Mouse (Mus musculus): ENCODE results near the gene Psat1. TPM values are rescaled to one million over a fixed set of nuclear protein-coding genes. Genes with fewer than 3 reads are reported as not detected.

Psat1 gene
- polyA plus RNA-seq, 1 experiment from 2014 or later: 61.0 TPM

DNA sequence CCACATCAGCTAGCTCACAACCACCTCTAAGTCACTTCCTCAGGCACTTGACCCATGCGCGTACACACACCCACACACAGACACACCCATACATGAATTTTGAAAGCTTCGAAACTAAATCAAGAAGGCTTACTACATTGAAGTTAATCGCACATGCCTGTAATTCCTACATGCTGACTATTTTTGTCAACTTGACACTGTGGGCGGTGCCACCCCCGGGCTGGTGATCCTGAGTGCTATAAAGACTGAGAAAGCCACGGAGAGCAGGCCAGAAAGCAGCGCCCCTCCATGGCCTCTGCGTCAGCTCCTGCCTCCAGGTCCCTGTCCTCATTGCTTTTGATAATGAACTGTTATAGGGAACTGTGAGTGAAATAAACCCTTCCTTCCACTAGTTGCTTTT lies 23.7 kb downstream of the Psat1 start:
- peak overlapping the region; percentile 37 to 90 for H3K27ac ChIP-seq (replicated peaks in 1 of 2; ENCODE audit: control insufficient read depth in 1 of 2, insufficient read depth in 1 of 2, low read depth in 2 of 2, low read length in 2 of 2)
- H3K4me3 ChIP-seq (ENCODE audit: control insufficient read depth in 1 of 2, insufficient read depth in 1 of 2, low read depth in 1 of 2, low read length in 2 of 2): peak overlapping the region; percentile 72 to 74
- H3K4me2 ChIP-seq (ENCODE audit: low read length): peak overlapping the region; percentile 96
- H3K9ac ChIP-seq (ENCODE audit: low read length): peak overlapping the region; percentile 79
- peaks cover 7 to 27% of the 10 kb centered on the region in 2 experiments for H3K4me1 ChIP-seq (ENCODE audit: control insufficient read depth in 2 of 2, insufficient read depth in 2 of 2, low read length in 2 of 2)
- H3K9me3 ChIP-seq (ENCODE audit: control insufficient read depth, low read length): no peaks in the 10 kb centered on the region
- no peak for ATAC-seq (ENCODE audit: insufficient number of reproducible peaks, insufficient read depth, low FRiP score, low read depth)
- H3K27me3 ChIP-seq (ENCODE audit: control insufficient read depth, insufficient read depth, low read length): no peaks in the 10 kb centered on the region
- WGBS: 11% methylated on average over 9 of the region's 9 CpGs
- peaks cover 14% of the 10 kb centered on the region for H3K36me3 ChIP-seq (ENCODE audit: control insufficient read depth, insufficient read depth, low read length)

GRCm38 (mm10) chr19:15919336-15919735 lies 27.8 kb downstream of the Psat1 start:
- Histone ChIP-seq H3K27me3 (ENCODE audit: control insufficient read depth, insufficient read depth, low read length) (no peaks in the 10 kb centered on the region), H3K27ac (replicated peaks in 1 of 2; ENCODE audit: control insufficient read depth in 1 of 2, insufficient read depth in 1 of 2, low read depth in 2 of 2, low read length in 2 of 2) (no peak overlapping the region), H3K4me1 (ENCODE audit: control insufficient read depth in 2 of 2, insufficient read depth in 2 of 2, low read length in 2 of 2) (peaks cover 2 to 12% of the 10 kb centered on the region in 2 experiments; a peak in 3 of 4 replicates), H3K9me3 (ENCODE audit: control insufficient read depth, low read length) (no peaks in the 10 kb centered on the region), H3K4me3 (ENCODE audit: control insufficient read depth in 1 of 2, insufficient read depth in 1 of 2, low read depth in 1 of 2, low read length in 2 of 2) (no peak overlapping the region), H3K4me2 (ENCODE audit: low read length) (no peak overlapping the region), H3K36me3 (ENCODE audit: control insufficient read depth, insufficient read depth, low read length) (peaks cover 48% of the 10 kb centered on the region), H3K9ac (ENCODE audit: low read length) (no peak overlapping the region)
- ATAC-seq (ENCODE audit: insufficient number of reproducible peaks, insufficient read depth, low FRiP score, low read depth): no peak
- 88% methylated on average over 7 of the region's 7 CpGs for WGBS

- 96% methylated on average over 7 of the region's 7 CpGs for WGBS
- Histone ChIP-seq H3K4me1 (ENCODE audit: control insufficient read depth in 2 of 2, insufficient read depth in 2 of 2, low read length in 2 of 2) (peaks cover under 1 to 1% of the 10 kb centered on the region in 2 experiments; a peak in 2 of 4 replicates), H3K4me2 (ENCODE audit: low read length) (no peak overlapping the region), H3K27ac (replicated peaks in 1 of 2; ENCODE audit: control insufficient read depth in 1 of 2, insufficient read depth in 1 of 2, low read depth in 2 of 2, low read length in 2 of 2) (no peak overlapping the region), H3K36me3 (ENCODE audit: control insufficient read depth, insufficient read depth, low read length) (peaks cover 60% of the 10 kb centered on the region), H3K4me3 (ENCODE audit: control insufficient read depth in 1 of 2, insufficient read depth in 1 of 2, low read depth in 1 of 2, low read length in 2 of 2) (no peak overlapping the region), H3K27me3 (ENCODE audit: control insufficient read depth, insufficient read depth, low read length) (no peaks in the 10 kb centered on the region), H3K9ac (ENCODE audit: low read length) (no peak overlapping the region), H3K9me3 (ENCODE audit: control insufficient read depth, low read length) (no peaks in the 10 kb centered on the region)
- ATAC-seq (ENCODE audit: insufficient number of reproducible peaks, insufficient read depth, low FRiP score, low read depth): no peak
These were observed 29.0 kb downstream of the Psat1 start for GRCm38 (mm10) chr19:15918111-15918510.

DNA sequence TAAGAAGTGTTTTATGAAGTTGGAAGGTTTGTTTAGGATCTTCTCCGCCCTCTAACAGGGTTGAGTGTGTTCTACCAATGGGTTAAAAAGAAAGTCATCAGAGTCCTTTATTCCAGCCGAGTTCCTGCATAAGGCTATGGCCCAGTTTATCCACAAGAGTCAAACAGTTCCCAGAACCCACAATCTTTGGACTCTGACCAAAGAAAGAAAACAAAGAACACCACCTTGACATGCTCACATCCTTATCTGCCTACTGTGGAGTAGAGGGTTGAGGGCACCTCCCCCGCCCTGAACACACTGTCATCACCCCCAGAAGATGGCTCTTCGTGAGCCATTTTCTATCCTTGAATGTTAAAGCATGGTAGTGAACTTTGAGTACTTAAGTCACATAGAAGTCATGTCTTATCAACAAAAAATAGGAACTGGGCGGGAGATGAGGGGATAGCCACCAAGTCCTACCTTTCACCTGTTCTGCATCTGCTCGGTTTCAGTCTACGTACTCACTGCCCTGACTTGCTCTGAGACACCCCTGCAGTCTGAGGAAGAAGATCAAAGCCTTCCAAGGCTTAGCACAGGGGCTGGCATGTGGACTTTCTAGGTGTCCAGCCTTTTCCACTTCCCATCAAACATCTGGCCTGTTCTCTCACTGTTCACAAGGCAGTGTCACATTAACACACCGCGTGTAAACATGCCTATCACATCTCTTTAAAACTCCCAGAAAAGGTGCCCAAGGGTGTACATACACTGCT lies 33.7 kb downstream of the Psat1 start:
- 84% methylated on average over 9 of the region's 9 CpGs for WGBS
- no peaks in the 10 kb centered on the region for H3K27me3 ChIP-seq (ENCODE audit: control insufficient read depth, insufficient read depth, low read length)
- H3K4me2 ChIP-seq (ENCODE audit: low read length): no peak overlapping the region
- H3K4me1 ChIP-seq (ENCODE audit: control insufficient read depth in 2 of 2, insufficient read depth in 2 of 2, low read length in 2 of 2): peaks cover 2 to 13% of the 10 kb centered on the region in 2 experiments; a peak in 3 of 4 replicates
- no peak overlapping the region for H3K27ac ChIP-seq (replicated peaks in 1 of 2; ENCODE audit: control insufficient read depth in 1 of 2, insufficient read depth in 1 of 2, low read depth in 2 of 2, low read length in 2 of 2)
- ATAC-seq (ENCODE audit: insufficient number of reproducible peaks, insufficient read depth, low FRiP score, low read depth): no peak
- H3K9me3 ChIP-seq (ENCODE audit: control insufficient read depth, low read length): no peaks in the 10 kb centered on the region
- H3K36me3 ChIP-seq (ENCODE audit: control insufficient read depth, insufficient read depth, low read length): peaks cover 73% of the 10 kb centered on the region
- no peak overlapping the region for H3K4me3 ChIP-seq (ENCODE audit: control insufficient read depth in 1 of 2, insufficient read depth in 1 of 2, low read depth in 1 of 2, low read length in 2 of 2)
- no peak overlapping the region for H3K9ac ChIP-seq (ENCODE audit: low read length)

DNA sequence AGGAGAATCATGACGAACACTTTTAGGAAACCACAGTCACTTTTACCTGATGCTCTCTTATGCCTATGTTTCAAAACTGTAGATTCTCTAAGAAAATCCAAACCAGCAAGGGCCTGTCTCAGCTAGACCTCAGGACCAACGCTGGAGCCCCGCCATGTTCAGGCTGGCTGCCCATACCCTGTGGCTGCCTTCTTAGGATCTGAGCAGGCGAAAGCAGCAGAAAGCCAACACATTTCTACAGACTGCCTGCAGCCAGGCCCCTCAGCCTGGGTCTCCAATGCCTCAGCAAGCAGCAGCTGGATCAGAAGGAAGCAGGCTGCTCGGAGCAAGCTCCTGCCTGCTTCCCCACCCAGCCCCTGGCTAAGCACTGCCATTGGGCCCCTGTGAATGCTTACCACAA lies 35.7 kb downstream of the Psat1 start:
- peaks cover 74% of the 10 kb centered on the region for H3K36me3 ChIP-seq (ENCODE audit: control insufficient read depth, insufficient read depth, low read length)
- 85% methylated on average over 5 of the region's 5 CpGs for WGBS
- no peak for ATAC-seq (ENCODE audit: insufficient number of reproducible peaks, insufficient read depth, low FRiP score, low read depth)
- no peak overlapping the region for H3K4me3 ChIP-seq (ENCODE audit: control insufficient read depth in 1 of 2, insufficient read depth in 1 of 2, low read depth in 1 of 2, low read length in 2 of 2)
- no peaks in the 10 kb centered on the region for H3K27me3 ChIP-seq (ENCODE audit: control insufficient read depth, insufficient read depth, low read length)
- no peak overlapping the region for H3K27ac ChIP-seq (replicated peaks in 1 of 2; ENCODE audit: control insufficient read depth in 1 of 2, insufficient read depth in 1 of 2, low read depth in 2 of 2, low read length in 2 of 2)
- no peak overlapping the region for H3K4me2 ChIP-seq (ENCODE audit: low read length)
- H3K4me1 ChIP-seq (ENCODE audit: control insufficient read depth in 2 of 2, insufficient read depth in 2 of 2, low read length in 2 of 2): peaks cover 2 to 13% of the 10 kb centered on the region in 2 experiments; a peak in 3 of 4 replicates
- no peak overlapping the region for H3K9ac ChIP-seq (ENCODE audit: low read length)
- no peaks in the 10 kb centered on the region for H3K9me3 ChIP-seq (ENCODE audit: control insufficient read depth, low read length)

DNA sequence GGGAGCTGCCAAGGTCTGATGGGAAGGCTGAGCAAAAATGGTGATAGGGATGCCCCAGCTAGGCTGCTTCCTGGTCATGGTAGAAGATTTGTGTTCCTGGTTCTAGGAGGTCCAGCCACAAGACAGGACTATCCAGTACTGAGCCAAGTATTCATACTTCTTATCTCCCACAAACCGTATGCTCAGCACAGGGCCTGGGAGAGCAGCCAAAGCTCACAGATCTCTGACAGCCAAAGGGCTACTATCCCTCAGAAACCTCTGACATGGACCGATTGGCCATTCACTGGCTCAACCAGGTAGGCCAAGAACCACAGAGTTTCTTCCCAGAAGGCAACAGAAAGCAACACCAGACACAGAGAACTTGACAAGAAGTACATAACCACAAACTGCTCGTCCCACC lies 36.1 kb downstream of the Psat1 start:
- ATAC-seq (ENCODE audit: insufficient number of reproducible peaks, insufficient read depth, low FRiP score, low read depth): peak; percentile 57; the same call in 1 of the 2 replicates
- Histone ChIP-seq H3K9ac (ENCODE audit: low read length) (no peak overlapping the region), H3K36me3 (ENCODE audit: control insufficient read depth, insufficient read depth, low read length) (peaks cover 74% of the 10 kb centered on the region), H3K4me2 (ENCODE audit: low read length) (no peak overlapping the region), H3K9me3 (ENCODE audit: control insufficient read depth, low read length) (no peaks in the 10 kb centered on the region), H3K27me3 (ENCODE audit: control insufficient read depth, insufficient read depth, low read length) (no peaks in the 10 kb centered on the region), H3K27ac (replicated peaks in 1 of 2; ENCODE audit: control insufficient read depth in 1 of 2, insufficient read depth in 1 of 2, low read depth in 2 of 2, low read length in 2 of 2) (no peak overlapping the region), H3K4me3 (ENCODE audit: control insufficient read depth in 1 of 2, insufficient read depth in 1 of 2, low read depth in 1 of 2, low read length in 2 of 2) (no peak overlapping the region), H3K4me1 (ENCODE audit: control insufficient read depth in 2 of 2, insufficient read depth in 2 of 2, low read length in 2 of 2) (peaks cover 2 to 13% of the 10 kb centered on the region in 2 experiments; a peak in 3 of 4 replicates)
- WGBS: 55% methylated on average over 3 of the region's 3 CpGs

DNA sequence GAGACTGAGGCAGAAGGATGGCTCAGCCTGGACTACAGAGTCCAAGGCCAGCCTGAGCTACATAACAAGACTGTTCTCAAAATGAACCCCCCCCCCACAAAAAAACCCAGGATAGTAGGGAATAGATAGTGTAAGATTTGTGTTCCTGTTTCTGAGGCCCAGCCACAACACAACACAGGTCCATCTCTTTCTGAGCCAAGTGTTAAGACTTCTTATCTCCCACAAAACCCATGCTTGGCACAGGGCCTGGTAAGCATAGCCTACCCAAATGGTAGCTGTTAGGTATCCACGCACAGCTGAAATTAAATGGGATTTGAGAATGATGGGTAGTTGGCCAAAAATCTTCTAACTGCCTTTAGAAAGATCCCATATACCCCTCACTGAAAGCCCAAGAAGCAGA lies 36.6 kb downstream of the Psat1 start:
- ATAC-seq (ENCODE audit: insufficient number of reproducible peaks, insufficient read depth, low FRiP score, low read depth): no peak
- H3K4me1 ChIP-seq (ENCODE audit: control insufficient read depth in 2 of 2, insufficient read depth in 2 of 2, low read length in 2 of 2): peaks cover 2 to 13% of the 10 kb centered on the region in 2 experiments; a peak in 3 of 4 replicates
- no peak overlapping the region for H3K27ac ChIP-seq (replicated peaks in 1 of 2; ENCODE audit: control insufficient read depth in 1 of 2, insufficient read depth in 1 of 2, low read depth in 2 of 2, low read length in 2 of 2)
- peaks cover 78% of the 10 kb centered on the region for H3K36me3 ChIP-seq (ENCODE audit: control insufficient read depth, insufficient read depth, low read length)
- H3K4me2 ChIP-seq (ENCODE audit: low read length): no peak overlapping the region
- no peaks in the 10 kb centered on the region for H3K9me3 ChIP-seq (ENCODE audit: control insufficient read depth, low read length)
- H3K4me3 ChIP-seq (ENCODE audit: control insufficient read depth in 1 of 2, insufficient read depth in 1 of 2, low read depth in 1 of 2, low read length in 2 of 2): no peak overlapping the region
- no peaks in the 10 kb centered on the region for H3K27me3 ChIP-seq (ENCODE audit: control insufficient read depth, insufficient read depth, low read length)
- no peak overlapping the region for H3K9ac ChIP-seq (ENCODE audit: low read length)
- 41% methylated on average over 1 of the region's 1 CpGs for WGBS
